Mouse (Mus musculus): ENCODE measurements around the gene Adcy9.

Gene Adcy9

GRCm38 (mm10) chr16:4418072-4418471 is 2.2 kb downstream of the Adcy9 start:
- no peak for DNase-seq

- no peak for DNase-seq
These were observed 2.8 kb downstream of the Adcy9 start for GRCm38 (mm10) chr16:4417455-4417854.

- DNase-seq = no peak
These were observed 5.3 kb downstream of the Adcy9 start for GRCm38 (mm10) chr16:4414881-4415585.

- DNase-seq = no peak
These were observed 6.1 kb downstream of the Adcy9 start for GRCm38 (mm10) chr16:4413988-4414880.

GRCm38 (mm10) chr16:4413301-4413700 is 7.0 kb downstream of the Adcy9 start:
- no peak for DNase-seq

- no peak for DNase-seq
These were observed 8.0 kb downstream of the Adcy9 start for GRCm38 (mm10) chr16:4412298-4412697.

GRCm38 (mm10) chr16:4411296-4411695 is 9.0 kb downstream of the Adcy9 start:
- no peak for DNase-seq

- DNase-seq = no peak
These were observed 12.8 kb downstream of the Adcy9 start for GRCm38 (mm10) chr16:4407536-4407935.

GRCm38 (mm10) chr16:4406706-4407105 is 13.6 kb downstream of the Adcy9 start:
- no peak for DNase-seq

- no peak for DNase-seq
These were observed 14.2 kb downstream of the Adcy9 start for GRCm38 (mm10) chr16:4406047-4406586.

GRCm38 (mm10) chr16:4404933-4405761 is 15.2 kb downstream of the Adcy9 start:
- no peak for DNase-seq

- no peak for DNase-seq
These were observed 19.2 kb downstream of the Adcy9 start for GRCm38 (mm10) chr16:4401109-4401508.

- DNase-seq = no peak
These were observed 20.7 kb downstream of the Adcy9 start for GRCm38 (mm10) chr16:4399471-4400223.

GRCm38 (mm10) chr16:4398782-4399181 is 21.5 kb downstream of the Adcy9 start:
- DNase-seq = no peak

- DNase-seq = no peak
These were observed 22.7 kb downstream of the Adcy9 start for GRCm38 (mm10) chr16:4397636-4398035.

- no peak for DNase-seq
These were observed 24.5 kb downstream of the Adcy9 start for GRCm38 (mm10) chr16:4395687-4396341.

GRCm38 (mm10) chr16:4394991-4395590 is 25.2 kb downstream of the Adcy9 start:
- DNase-seq = no peak

- no peak for DNase-seq
These were observed 36.7 kb downstream of the Adcy9 start for GRCm38 (mm10) chr16:4383473-4384038.

GRCm38 (mm10) chr16:4382406-4382805 is 37.9 kb downstream of the Adcy9 start:
- DNase-seq = no peak

- DNase-seq = no peak
These were observed 38.8 kb downstream of the Adcy9 start for GRCm38 (mm10) chr16:4381487-4381886.

GRCm38 (mm10) chr16:4378788-4379187 is 41.5 kb downstream of the Adcy9 start:
- no peak for DNase-seq
